Mouse (Mus musculus): ENCODE data around the gene Them7. TPM values are rescaled to one million over a fixed set of nuclear protein-coding genes. Genes with fewer than 3 reads are reported as not detected.

The Them7 gene
- polyA plus RNA-seq, 1 experiment from 2014 or later, result 0.90 TPM

DNA sequence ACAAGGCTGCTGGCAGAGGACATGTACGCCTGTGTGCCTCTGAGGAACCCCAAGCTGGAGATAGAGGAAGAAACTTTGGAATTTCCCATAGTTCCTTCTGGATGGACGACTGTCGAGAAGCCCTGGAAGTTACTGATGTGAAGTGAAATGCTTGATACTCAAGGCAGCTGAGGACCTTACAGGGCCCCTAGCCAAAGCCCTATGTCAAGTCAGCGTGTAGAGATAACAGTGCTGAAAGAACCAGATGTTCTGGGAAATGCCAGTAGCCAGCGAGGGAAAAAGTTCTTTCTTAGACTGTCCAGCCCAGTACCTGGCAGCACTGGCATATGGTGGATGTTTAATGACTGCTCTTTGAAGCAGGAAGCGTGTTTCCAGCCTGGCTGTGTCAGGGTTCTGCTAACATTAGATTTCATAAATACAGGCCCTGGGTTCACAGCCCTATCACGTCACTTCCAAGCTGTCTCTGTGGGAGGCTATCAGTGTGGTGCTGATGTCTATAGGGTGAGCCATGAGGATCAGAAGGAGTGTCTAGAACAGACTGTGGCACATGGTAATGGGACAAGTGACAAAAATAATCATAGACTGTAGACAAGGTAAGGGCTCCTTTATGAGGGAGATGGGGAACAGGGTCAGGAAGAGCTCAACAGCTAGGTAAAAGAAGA lies 2.3 kb downstream of the Them7 start:
- no peak overlapping the region for H3K9ac ChIP-seq (ENCODE audit: low read depth, low read length)
- H3K9me3 ChIP-seq (ENCODE audit: control insufficient read depth, low read length), result no peaks in the 10 kb centered on the region
- no peak overlapping the region for H3K4me2 ChIP-seq
- H3K27me3 ChIP-seq (replicated peaks; ENCODE audit: control insufficient read depth, insufficient read depth, low read length), result peaks cover 17% of the 10 kb centered on the region
- H3K4me1 ChIP-seq (replicated peaks; ENCODE audit: control insufficient read depth, insufficient read depth, low read length), result peaks cover 3% of the 10 kb centered on the region
- DNase-seq (ENCODE audit: low spot score) (no peak), ATAC-seq (replicated peaks; ENCODE audit: low FRiP score) (no peak)
- H3K4me3 ChIP-seq (ENCODE audit: low read depth, low read length), result no peak overlapping the region
- WGBS, result 33% methylated on average over 7 of the region's 7 CpGs
- H3K36me3 ChIP-seq (ENCODE audit: control insufficient read depth, insufficient read depth, low read length), result no peaks in the 10 kb centered on the region
- no peak overlapping the region for H3K27ac ChIP-seq (ENCODE audit: low read depth, low read length)

- DNase-seq (ENCODE audit: low spot score) (no peak), ATAC-seq (replicated peaks; ENCODE audit: low FRiP score) (no peak)
- no peaks in the 10 kb centered on the region for H3K9me3 ChIP-seq (ENCODE audit: control insufficient read depth, low read length)
- no peak overlapping the region for H3K4me2 ChIP-seq
- no peaks in the 10 kb centered on the region for H3K36me3 ChIP-seq (ENCODE audit: control insufficient read depth, insufficient read depth, low read length)
- WGBS, result 47% methylated on average over 2 of the region's 2 CpGs
- H3K27me3 ChIP-seq (replicated peaks; ENCODE audit: control insufficient read depth, insufficient read depth, low read length), result peaks cover 15% of the 10 kb centered on the region
- H3K27ac ChIP-seq (ENCODE audit: low read depth, low read length), result no peak overlapping the region
- peaks cover 3% of the 10 kb centered on the region for H3K4me1 ChIP-seq (replicated peaks; ENCODE audit: control insufficient read depth, insufficient read depth, low read length)
- no peak overlapping the region for H3K4me3 ChIP-seq (ENCODE audit: low read depth, low read length)
- no peak overlapping the region for H3K9ac ChIP-seq (ENCODE audit: low read depth, low read length)
These were observed 4.3 kb downstream of the Them7 start for GRCm38 (mm10) chr2:105228416-105228815.

GRCm38 (mm10) chr2:105230333-105230732 lies 6.2 kb downstream of the Them7 start:
- 0% methylated on average over 1 of the region's 1 CpGs for WGBS
- H3K4me2 ChIP-seq, result no peak overlapping the region
- H3K9ac ChIP-seq (ENCODE audit: low read depth, low read length), result no peak overlapping the region
- ATAC-seq (replicated peaks; ENCODE audit: low FRiP score) (no peak), DNase-seq (ENCODE audit: low spot score) (no peak)
- peaks cover 5% of the 10 kb centered on the region for H3K4me1 ChIP-seq (replicated peaks; ENCODE audit: control insufficient read depth, insufficient read depth, low read length)
- H3K9me3 ChIP-seq (ENCODE audit: control insufficient read depth, low read length), result no peaks in the 10 kb centered on the region
- H3K27ac ChIP-seq (ENCODE audit: low read depth, low read length), result no peak overlapping the region
- H3K36me3 ChIP-seq (ENCODE audit: control insufficient read depth, insufficient read depth, low read length), result no peaks in the 10 kb centered on the region
- no peak overlapping the region for H3K4me3 ChIP-seq (ENCODE audit: low read depth, low read length)
- 0 out of 2 replicates have a peak, but pooled peaks cover 3% of the 10 kb centered on the region for H3K27me3 ChIP-seq (replicated peaks; ENCODE audit: control insufficient read depth, insufficient read depth, low read length)

- 60% methylated on average over 4 of the region's 4 CpGs for WGBS
- Histone ChIP-seq H3K4me2 (no peak overlapping the region), H3K4me3 (ENCODE audit: low read depth, low read length) (no peak overlapping the region), H3K9me3 (ENCODE audit: control insufficient read depth, low read length) (no peaks in the 10 kb centered on the region), H3K4me1 (replicated peaks; ENCODE audit: control insufficient read depth, insufficient read depth, low read length) (0 out of 2 replicates have a peak, but pooled peaks cover 2% of the 10 kb centered on the region), H3K27me3 (replicated peaks; ENCODE audit: control insufficient read depth, insufficient read depth, low read length) (no peaks in the 10 kb centered on the region), H3K36me3 (ENCODE audit: control insufficient read depth, insufficient read depth, low read length) (no peaks in the 10 kb centered on the region), H3K27ac (ENCODE audit: low read depth, low read length) (no peak overlapping the region), H3K9ac (ENCODE audit: low read depth, low read length) (no peak overlapping the region)
- ATAC-seq (replicated peaks; ENCODE audit: low FRiP score), result no peak
- DNase-seq (ENCODE audit: low spot score), result no peak
These were observed 8.3 kb downstream of the Them7 start for GRCm38 (mm10) chr2:105232386-105232785.

DNA sequence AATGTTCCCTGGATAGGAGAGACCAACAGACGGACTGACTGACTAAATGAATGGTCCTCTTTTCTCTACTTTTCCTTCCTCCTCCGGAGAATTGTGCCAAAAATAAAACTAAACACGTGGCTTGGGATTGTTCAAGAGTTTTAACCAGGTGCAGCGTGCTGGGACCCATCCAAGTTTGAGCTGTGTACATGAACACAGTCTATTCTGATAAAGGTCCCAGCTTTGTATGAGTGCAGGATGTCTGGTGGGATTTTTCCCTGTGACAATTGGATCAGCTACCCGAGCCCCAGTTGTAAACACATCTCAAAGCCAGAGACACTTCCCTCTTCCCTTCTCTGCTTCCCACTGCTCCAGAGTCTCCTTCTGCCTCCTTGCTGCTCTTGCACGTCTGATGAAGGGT lies 10.2 kb downstream of the Them7 start:
- 52% methylated on average over 6 of the region's 6 CpGs for WGBS
- Histone ChIP-seq H3K27ac (ENCODE audit: low read depth, low read length) (no peak overlapping the region), H3K4me1 (replicated peaks; ENCODE audit: control insufficient read depth, insufficient read depth, low read length) (0 out of 2 replicates have a peak, but pooled peaks cover 2% of the 10 kb centered on the region), H3K4me2 (no peak overlapping the region), H3K9ac (ENCODE audit: low read depth, low read length) (no peak overlapping the region), H3K4me3 (ENCODE audit: low read depth, low read length) (no peak overlapping the region), H3K9me3 (ENCODE audit: control insufficient read depth, low read length) (no peaks in the 10 kb centered on the region), H3K36me3 (ENCODE audit: control insufficient read depth, insufficient read depth, low read length) (no peaks in the 10 kb centered on the region), H3K27me3 (replicated peaks; ENCODE audit: control insufficient read depth, insufficient read depth, low read length) (no peaks in the 10 kb centered on the region)
- ATAC-seq (replicated peaks; ENCODE audit: low FRiP score), result no peak
- DNase-seq (ENCODE audit: low spot score), result no peak

DNA sequence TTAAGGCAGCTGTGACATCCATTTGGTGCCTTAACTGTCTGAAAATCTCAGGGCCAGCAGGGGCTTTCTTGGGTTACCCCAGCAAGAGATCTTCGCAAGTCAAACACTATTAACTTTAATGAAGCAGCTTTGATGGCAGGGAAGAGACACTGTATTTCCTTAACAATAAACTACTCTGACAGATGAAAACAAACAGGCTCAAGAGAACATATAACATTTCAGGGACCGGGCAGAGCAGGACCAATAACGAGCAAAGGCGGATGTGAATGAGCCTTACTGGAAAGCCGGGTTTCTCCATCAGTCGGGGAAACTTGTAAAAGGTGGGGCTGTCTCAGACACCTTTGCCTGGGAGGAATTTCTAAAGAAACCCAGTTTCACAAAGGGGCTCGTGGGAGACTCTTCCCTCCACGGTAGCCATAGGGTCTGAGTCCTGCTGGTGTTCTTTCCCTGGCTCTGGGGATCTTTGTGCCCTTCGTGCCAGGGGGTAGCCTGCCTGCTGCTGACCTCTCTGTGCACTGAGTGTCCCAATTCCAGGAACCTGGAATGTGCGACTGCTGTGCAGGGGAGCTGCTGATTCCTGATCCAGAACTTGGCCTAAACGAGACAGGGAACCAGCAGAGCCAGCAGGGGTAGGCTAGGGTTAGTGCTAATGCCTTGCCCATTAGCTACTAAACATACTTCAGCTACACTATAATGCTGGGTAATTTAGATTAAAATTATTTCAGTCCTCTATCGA lies 11.4 kb downstream of the Them7 start:
- no peak for ATAC-seq (replicated peaks; ENCODE audit: low FRiP score)
- Histone ChIP-seq H3K4me2 (no peak overlapping the region), H3K4me3 (ENCODE audit: low read depth, low read length) (no peak overlapping the region)

GRCm38 (mm10) chr2:105237424-105237823 lies 13.3 kb downstream of the Them7 start:
- DNase-seq (ENCODE audit: low spot score), result no peak
- ATAC-seq (replicated peaks; ENCODE audit: low FRiP score), result no peak
- no peak overlapping the region for H3K4me3 ChIP-seq (ENCODE audit: low read depth, low read length)
- no peaks in the 10 kb centered on the region for H3K36me3 ChIP-seq (ENCODE audit: control insufficient read depth, insufficient read depth, low read length)
- 0 out of 2 replicates have a peak, but pooled peaks cover 2% of the 10 kb centered on the region for H3K4me1 ChIP-seq (replicated peaks; ENCODE audit: control insufficient read depth, insufficient read depth, low read length)
- no peak overlapping the region for H3K9ac ChIP-seq (ENCODE audit: low read depth, low read length)
- no peaks in the 10 kb centered on the region for H3K9me3 ChIP-seq (ENCODE audit: control insufficient read depth, low read length)
- H3K27me3 ChIP-seq (replicated peaks; ENCODE audit: control insufficient read depth, insufficient read depth, low read length), result no peaks in the 10 kb centered on the region
- no peak overlapping the region for H3K4me2 ChIP-seq
- H3K27ac ChIP-seq (ENCODE audit: low read depth, low read length), result no peak overlapping the region
- WGBS, result 54% methylated on average over 7 of the region's 7 CpGs

More for the DNA sequence above, 11.4 kb downstream of the Them7 start:
- H3K36me3 ChIP-seq (ENCODE audit: control insufficient read depth, insufficient read depth, low read length), result no peaks in the 10 kb centered on the region
- 0 out of 2 replicates have a peak, but pooled peaks cover 2% of the 10 kb centered on the region for H3K4me1 ChIP-seq (replicated peaks; ENCODE audit: control insufficient read depth, insufficient read depth, low read length)
- no peaks in the 10 kb centered on the region for H3K9me3 ChIP-seq (ENCODE audit: control insufficient read depth, low read length)
- no peak overlapping the region for H3K27ac ChIP-seq (ENCODE audit: low read depth, low read length)
- H3K9ac ChIP-seq (ENCODE audit: low read depth, low read length), result no peak overlapping the region
- no peaks in the 10 kb centered on the region for H3K27me3 ChIP-seq (replicated peaks; ENCODE audit: control insufficient read depth, insufficient read depth, low read length)
- 52% methylated on average over 12 of the region's 12 CpGs for WGBS
- no peak for DNase-seq (ENCODE audit: low spot score)

DNA sequence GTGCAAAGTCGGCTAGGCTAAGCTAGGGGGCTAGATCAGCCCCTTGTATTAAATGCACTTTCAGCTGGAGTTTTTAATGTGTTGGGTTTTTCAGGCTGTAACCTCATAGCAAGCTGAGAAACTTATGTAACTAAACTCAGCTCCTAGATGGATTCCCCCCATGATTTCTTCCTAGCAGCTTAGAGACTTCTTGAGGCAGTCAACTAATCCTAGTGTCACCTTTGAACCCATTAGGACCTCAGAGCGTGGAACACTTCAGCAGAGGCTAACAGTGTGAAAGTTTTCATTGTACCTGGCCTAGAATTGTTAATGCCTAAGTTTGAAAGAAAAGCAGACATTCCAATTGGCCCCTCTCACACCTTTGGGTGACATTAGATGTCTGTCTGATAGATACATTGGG lies 13.7 kb downstream of the Them7 start:
- no peak overlapping the region for H3K9ac ChIP-seq (ENCODE audit: low read depth, low read length)
- no peak for DNase-seq (ENCODE audit: low spot score)
- H3K27ac ChIP-seq (ENCODE audit: low read depth, low read length), result no peak overlapping the region
- no peaks in the 10 kb centered on the region for H3K9me3 ChIP-seq (ENCODE audit: control insufficient read depth, low read length)
- H3K4me2 ChIP-seq, result no peak overlapping the region
- H3K4me1 ChIP-seq (replicated peaks; ENCODE audit: control insufficient read depth, insufficient read depth, low read length), result 0 out of 2 replicates have a peak, but pooled peaks cover 2% of the 10 kb centered on the region
- H3K27me3 ChIP-seq (replicated peaks; ENCODE audit: control insufficient read depth, insufficient read depth, low read length), result no peaks in the 10 kb centered on the region
- no peaks in the 10 kb centered on the region for H3K36me3 ChIP-seq (ENCODE audit: control insufficient read depth, insufficient read depth, low read length)
- 71% methylated on average over 2 of the region's 2 CpGs for WGBS
- no peak for ATAC-seq (replicated peaks; ENCODE audit: low FRiP score)
- no peak overlapping the region for H3K4me3 ChIP-seq (ENCODE audit: low read depth, low read length)
